ENCODE assay signal across 26 mouse cellular contexts in genomic region chr11:97928905-97929304, GRCm38 (mm10). TPM values are rescaled to one million over a fixed set of nuclear protein-coding genes. Genes with fewer than 3 reads are reported as not detected.
DNase-seq lines count a peak whose midpoint lies in the region; ATAC-seq and TF ChIP-seq lines count a peak whose summit lies in the region.
"Had no signal": no experiment of that assay in that cellular context is flagged by ENCODE, and none has a peak within 500 bp of the region (broad histone marks: within the 10 kb centered on the region; RNA-seq: fewer than 3 reads in every experiment).

No protein-coding gene starts in this region.

- no peaks in the 10 kb centered on the region for H3K36me3 ChIP-seq in heart, embryonic 11.5 days (ENCODE audit: control insufficient read depth, insufficient read depth, low read length)
- H3K36me3 ChIP-seq in limb, embryonic 13.5 days, result no peaks in the 10 kb centered on the region
- H3K36me3 ChIP-seq in limb, embryonic 10.5 days, result no peaks in the 10 kb centered on the region
- H3K36me3 ChIP-seq in lung, postnatal 0 days (ENCODE audit: insufficient read depth, low read length), result no peaks in the 10 kb centered on the region
- H3K36me3 ChIP-seq: embryonic facial prominence, embryonic 12.5 days; embryonic facial prominence, embryonic 15.5 days; forebrain, embryonic 12.5 days; forebrain, embryonic 15.5 days; heart, embryonic 13.5 days; hindbrain, embryonic 10.5 days; hindbrain, embryonic 13.5 days; intestine, embryonic 15.5 days had no signal

- no peak overlapping the region for H3K27ac ChIP-seq in heart, embryonic 11.5 days (ENCODE audit: low read depth, low read length)
- H3K27ac ChIP-seq in limb, embryonic 13.5 days, result no peak overlapping the region
- no peak overlapping the region for H3K27ac ChIP-seq in limb, embryonic 10.5 days
- H3K27ac ChIP-seq in lung, postnatal 0 days (ENCODE audit: low read length), result no peak overlapping the region; the same call in 1 of the 2 replicates
- H3K27ac ChIP-seq: embryonic facial prominence, embryonic 12.5 days; embryonic facial prominence, embryonic 15.5 days; forebrain, embryonic 12.5 days; forebrain, embryonic 15.5 days; heart, embryonic 13.5 days; hindbrain, embryonic 10.5 days; hindbrain, embryonic 13.5 days; intestine, embryonic 15.5 days had no signal

- TF ChIP-seq EP300 in lung, postnatal 0 days (IDR thresholded peaks at IDR 0.05), result no peak

- no peak overlapping the region for H3K9ac ChIP-seq in heart, embryonic 11.5 days (ENCODE audit: low read depth, low read length)
- 0 out of 2 replicates have a peak overlapping the region, but pooled peaks have one; percentile 4 for H3K9ac ChIP-seq in limb, embryonic 13.5 days
- no peak overlapping the region for H3K9ac ChIP-seq in lung, postnatal 0 days (replicated peaks; ENCODE audit: low read depth)
- H3K9ac ChIP-seq: embryonic facial prominence, embryonic 12.5 days; embryonic facial prominence, embryonic 15.5 days; forebrain, embryonic 12.5 days; forebrain, embryonic 15.5 days; heart, embryonic 13.5 days; hindbrain, embryonic 13.5 days; intestine, embryonic 15.5 days had no signal

- H3K4me3 ChIP-seq in heart, embryonic 11.5 days (ENCODE audit: low read depth, low read length), result no peak overlapping the region
- H3K4me3 ChIP-seq in limb, embryonic 13.5 days, result no peak overlapping the region
- no peak overlapping the region for H3K4me3 ChIP-seq in limb, embryonic 10.5 days
- no peak overlapping the region for H3K4me3 ChIP-seq in lung, postnatal 0 days (ENCODE audit: low read depth, low read length)
- H3K4me3 ChIP-seq: embryonic facial prominence, embryonic 12.5 days; embryonic facial prominence, embryonic 15.5 days; forebrain, embryonic 12.5 days; forebrain, embryonic 15.5 days; heart, embryonic 13.5 days; hindbrain, embryonic 10.5 days; hindbrain, embryonic 13.5 days; intestine, embryonic 15.5 days had no signal

- no peak for TF ChIP-seq CTCF in lung, postnatal 0 days (IDR thresholded peaks at IDR 0.05)

- WGBS in heart, embryonic 11.5 days (ENCODE audit: insufficient replicate concordance), result 59% methylated on average over 4 of the region's 4 CpGs
- WGBS in limb, embryonic 13.5 days, result 68% methylated on average over 4 of the region's 4 CpGs
- WGBS in limb, embryonic 10.5 days, result 74% methylated on average over 4 of the region's 4 CpGs
- 42% methylated on average over 4 of the region's 4 CpGs for WGBS in lung, postnatal 0 days

- H3K27me3 ChIP-seq in heart, embryonic 11.5 days (ENCODE audit: control insufficient read depth, insufficient read depth, low read length), result no peaks in the 10 kb centered on the region
- H3K27me3 ChIP-seq in limb, embryonic 13.5 days, result no peaks in the 10 kb centered on the region
- no peaks in the 10 kb centered on the region for H3K27me3 ChIP-seq in limb, embryonic 10.5 days (ENCODE audit: low read depth, poor library complexity, severe bottlenecking)
- H3K27me3 ChIP-seq in lung, postnatal 0 days (replicated peaks; ENCODE audit: insufficient read depth, low read length), result no peaks in the 10 kb centered on the region
- H3K27me3 ChIP-seq: embryonic facial prominence, embryonic 12.5 days; embryonic facial prominence, embryonic 15.5 days; forebrain, embryonic 12.5 days; forebrain, embryonic 15.5 days; hindbrain, embryonic 13.5 days; intestine, embryonic 15.5 days; Patski had no signal

- H3K9me3 ChIP-seq in heart, embryonic 11.5 days (replicated peaks; ENCODE audit: control insufficient read depth, low read length), result no peaks in the 10 kb centered on the region
- no peaks in the 10 kb centered on the region; the same call in 1 of the 2 replicates for H3K9me3 ChIP-seq in limb, embryonic 13.5 days
- no peaks in the 10 kb centered on the region for H3K9me3 ChIP-seq in limb, embryonic 10.5 days (replicated peaks)
- H3K9me3 ChIP-seq in lung, postnatal 0 days (ENCODE audit: low read length), result no peaks in the 10 kb centered on the region
- H3K9me3 ChIP-seq: embryonic facial prominence, embryonic 12.5 days; embryonic facial prominence, embryonic 15.5 days; forebrain, embryonic 12.5 days; forebrain, embryonic 15.5 days; G1E; heart, embryonic 13.5 days; hindbrain, embryonic 10.5 days; hindbrain, embryonic 13.5 days; intestine, embryonic 15.5 days had no signal

- no peak overlapping the region for H3K4me2 ChIP-seq in heart, embryonic 11.5 days
- H3K4me2 ChIP-seq in limb, embryonic 13.5 days (replicated peaks), result no peak overlapping the region
- no peak overlapping the region for H3K4me2 ChIP-seq in lung, postnatal 0 days (replicated peaks; ENCODE audit: low read depth, low read length)
- H3K4me2 ChIP-seq: embryonic facial prominence, embryonic 12.5 days; embryonic facial prominence, embryonic 15.5 days; forebrain, embryonic 12.5 days; forebrain, embryonic 15.5 days; heart, embryonic 13.5 days; hindbrain, embryonic 13.5 days; intestine, embryonic 15.5 days had no signal

- no peak for ATAC-seq in heart, embryonic 11.5 days (replicated peaks; ENCODE audit: insufficient number of reproducible peaks, low FRiP score, low TSS enrichment)
- no peak for ATAC-seq in limb, embryonic 13.5 days (ENCODE audit: low FRiP score, low read depth)
- peak; percentile 75 for ATAC-seq in lung, postnatal 0 days
- ATAC-seq in erythroid progenitor cell, adult 5-6 weeks (replicated peaks; ENCODE audit: low FRiP score, poor library complexity, severe bottlenecking), result no peak
- ATAC-seq: forebrain, embryonic 15.5 days; hindbrain, embryonic 16.5 days; intestine, embryonic 15.5 days; Patski had no signal

- peak; percentile 93 for DNase-seq in heart, adult 11 months
- DNase-seq in limb, embryonic 10.5 days (ENCODE audit: low spot score), result no peak
- DNase-seq in lung, postnatal 0 days (ENCODE audit: low spot score), result peak; percentile 44
- no peak for DNase-seq in lung, postnatal 14 days
- DNase-seq in skeletal muscle tissue, adult 2 months (ENCODE audit: low read depth, low spot score), result peak; percentile 14
- DNase-seq: adrenal gland, postnatal 10 days; adrenal gland, postnatal 36 days; B cell, adult 2 months; cerebellum, adult 18-20 months; cerebellum, adult 9-11 months; cerebellum, postnatal 25 days; gastrocnemius, postnatal 25 days had no signal

- no peaks in the 10 kb centered on the region for H3K4me1 ChIP-seq in heart, embryonic 11.5 days (ENCODE audit: control insufficient read depth, insufficient read depth, low read length)
- no peaks in the 10 kb centered on the region for H3K4me1 ChIP-seq in limb, embryonic 13.5 days
- H3K4me1 ChIP-seq in limb, embryonic 10.5 days, result no peaks in the 10 kb centered on the region
- H3K4me1 ChIP-seq in lung, postnatal 0 days (ENCODE audit: insufficient read depth, low read depth, low read length), result no peaks in the 10 kb centered on the region
- H3K4me1 ChIP-seq: embryonic facial prominence, embryonic 12.5 days; embryonic facial prominence, embryonic 15.5 days; forebrain, embryonic 12.5 days; forebrain, embryonic 15.5 days; heart, embryonic 13.5 days; hindbrain, embryonic 10.5 days; hindbrain, embryonic 13.5 days; intestine, embryonic 15.5 days had no signal

RNA-seq across cellular contexts. Expression of gene Fbxo47, which starts 45.0 kb away (rescaled TPM):
- polyA plus RNA-seq in heart, embryonic 11.5 days (2014; fragmentation: Nextera tagmentation; extraction: Ambion mirVana), result 0.66 and 1.3 TPM in 2 replicates
- 0.37 and 0.63 TPM in 2 replicates for polyA plus RNA-seq in limb, embryonic 13.5 days (2015; fragmentation: Nextera tagmentation; extraction: Ambion mirVana)
- 0.50 and 0.60 TPM in 2 replicates for polyA plus RNA-seq in limb, embryonic 10.5 days (2016; fragmentation: Nextera tagmentation; extraction: Ambion mirVana)
- 0.08 and 0.29 TPM in 2 replicates for polyA plus RNA-seq in lung, postnatal 0 days (2015; fragmentation: Nextera tagmentation; extraction: Ambion mirVana)
- not detected in 2 replicates for total RNA-seq in erythroid progenitor cell, adult 5-6 weeks (2015; ENCODE audit: low replicate concordance)
- 0.61 and 0.64 TPM in 2 replicates for total RNA-seq in erythroid progenitor cell, adult 5-6 weeks (2017; ENCODE audit: low replicate concordance)
- polyA plus RNA-seq: G1E had no signal

RNA-seq across cellular contexts. Expression of gene Plxdc1, which starts 57.3 kb away (rescaled TPM):
- 0.14 TPM in 1 of 2 replicates, not detected in the other for polyA plus RNA-seq in heart, embryonic 11.5 days (2014; fragmentation: Nextera tagmentation; extraction: Ambion mirVana)
- polyA plus RNA-seq in limb, embryonic 13.5 days (2015; fragmentation: Nextera tagmentation; extraction: Ambion mirVana), result 0.33 and 0.50 TPM in 2 replicates
- not detected in 2 replicates for polyA plus RNA-seq in limb, embryonic 10.5 days (2016; fragmentation: Nextera tagmentation; extraction: Ambion mirVana)
- 1.7 TPM in 2 replicates for polyA plus RNA-seq in lung, postnatal 0 days (2015; fragmentation: Nextera tagmentation; extraction: Ambion mirVana)
- 1.3 TPM in 1 of 2 replicates, not detected in the other for total RNA-seq in erythroid progenitor cell, adult 5-6 weeks (2015; ENCODE audit: low replicate concordance)
- 2.3 and 2.4 TPM in 2 replicates for total RNA-seq in erythroid progenitor cell, adult 5-6 weeks (2017; ENCODE audit: low replicate concordance)

Comparison
In these comparisons a context has a peak if more than half of its experiments do, and no peak if none do; other contexts are left out.
1. DNase-seq: peak in heart, adult 11 months (single experiment), lung, postnatal 0 days (single experiment) and skeletal muscle tissue, adult 2 months (single experiment); none in limb, embryonic 10.5 days (single experiment) and lung, postnatal 14 days (single experiment).